Mouse (Mus musculus): ENCODE data around the gene Nagk.

GRCm38 (mm10) chr6:83774126-83774525, 20.7 kb upstream of the Nagk start:
- TF ChIP-seq POLR2A (IDR thresholded peaks at IDR 0.05; ENCODE audit: borderline replicate concordance, insufficient read depth, low read length) = no peak
- no peak for TF ChIP-seq CTCF (IDR thresholded peaks at IDR 0.05; ENCODE audit: borderline replicate concordance, insufficient read depth, low read depth, low read length)

Data from cerebellum, adult 2 months (tissue).